Mouse (Mus musculus) C2C12 (cell line): ENCODE results near the gene Pnpo. TPM values are rescaled to one million over a fixed set of nuclear protein-coding genes. Genes with fewer than 3 reads are reported as not detected.

ENCODE experiments used
- H3K27me3 ChIP-seq: one replicate; pipeline ENCODE4 v1.6.1; 2011; ENCODE audit not compliant: control insufficient read depth, insufficient read depth, insufficient read length
- H3K36me3 ChIP-seq: one replicate; pipeline ENCODE4 v1.6.1; 2011; ENCODE audit not compliant: control insufficient read depth, insufficient read depth
- H3K4me3 ChIP-seq: one replicate; pipeline ENCODE4 v1.5.1; 2011; ENCODE audit warnings: mild to moderate bottlenecking, control low read depth; ENCODE audit not compliant: poor library complexity, insufficient read depth, severe bottlenecking
- H3K79me2 ChIP-seq: one replicate; pipeline ENCODE4 v1.6.1; 2011; ENCODE audit not compliant: control insufficient read depth, insufficient read depth
- H3K79me3 ChIP-seq: one replicate; pipeline ENCODE4 v1.6.1; 2011; ENCODE audit warnings: low read depth, control low read depth
- H3ac ChIP-seq: one replicate; pipeline ENCODE3; 2011; ENCODE audit warnings: low read depth; ENCODE audit not compliant: control insufficient read depth, insufficient read length
- CEBPB ChIP-seq: IDR thresholded peaks from one replicate; pipeline ENCODE4 v1.6.1; 2011; ENCODE audit warnings: low read depth, mild to moderate bottlenecking, control low read depth, moderate library complexity
- CTCF ChIP-seq: IDR thresholded peaks from one replicate; pipeline ENCODE4 v1.5.1; 2011; ENCODE audit not compliant: control insufficient read depth, insufficient read depth, insufficient read length
- FOSL1 ChIP-seq: IDR thresholded peaks from one replicate; pipeline ENCODE4 v1.8.0; 2011; ENCODE audit warnings: mild to moderate bottlenecking, low read length; ENCODE audit not compliant: poor library complexity, insufficient read depth, severe bottlenecking
- MAX ChIP-seq: IDR thresholded peaks from one replicate; pipeline ENCODE4 v1.6.1; 2011; ENCODE audit warnings: mild to moderate bottlenecking, control low read depth
- MYOD1 ChIP-seq: IDR thresholded peaks from one replicate; pipeline ENCODE4 v1.6.1; 2011; ENCODE audit warnings: low read depth; ENCODE audit not compliant: control insufficient read depth, insufficient read length
- MYOG ChIP-seq: IDR thresholded peaks from one replicate; pipeline ENCODE4 v1.6.1; 2011; ENCODE audit not compliant: control insufficient read depth, insufficient read length; ENCODE audit errors: extremely low read depth
- USF1 ChIP-seq: IDR thresholded peaks from one replicate; pipeline ENCODE4 v1.6.1; 2011; ENCODE audit warnings: low read depth, mild to moderate bottlenecking, control low read depth, moderate library complexity
- long read RNA-seq, 2 experiments: library from polyadenylated mRNA; unstranded; transcript quantifications; one replicate each; pipeline ENCODE4 v2.0.0; 2019 to 2020
- polyA plus RNA-seq: library from polyadenylated mRNA; unstranded; fragments of >200 nt; fragmentation: generic; extraction: Trizol; gene quantifications from one replicate; pipeline ENCODE4 v1.2.1, GENCODE M21; 2012; ENCODE audit warnings: missing spikeins

The Pnpo gene
- 8.5 TPM for polyA plus RNA-seq
- long read RNA-seq, experiment 1, partial matches to known transcripts, result 0 of 3 reads
- long read RNA-seq, experiment 1, other reads (novel, unspliced or antisense), result 1 of 3 reads
- long read RNA-seq, experiment 2, transcript Pnpo-201 (7 exons, 1,994 nt), result major isoform, 66 of 68 reads
- long read RNA-seq, experiment 2, partial matches to known transcripts, result 0 of 68 reads
- long read RNA-seq, experiment 2, other reads (novel, unspliced or antisense), result 2 of 68 reads

DNA sequence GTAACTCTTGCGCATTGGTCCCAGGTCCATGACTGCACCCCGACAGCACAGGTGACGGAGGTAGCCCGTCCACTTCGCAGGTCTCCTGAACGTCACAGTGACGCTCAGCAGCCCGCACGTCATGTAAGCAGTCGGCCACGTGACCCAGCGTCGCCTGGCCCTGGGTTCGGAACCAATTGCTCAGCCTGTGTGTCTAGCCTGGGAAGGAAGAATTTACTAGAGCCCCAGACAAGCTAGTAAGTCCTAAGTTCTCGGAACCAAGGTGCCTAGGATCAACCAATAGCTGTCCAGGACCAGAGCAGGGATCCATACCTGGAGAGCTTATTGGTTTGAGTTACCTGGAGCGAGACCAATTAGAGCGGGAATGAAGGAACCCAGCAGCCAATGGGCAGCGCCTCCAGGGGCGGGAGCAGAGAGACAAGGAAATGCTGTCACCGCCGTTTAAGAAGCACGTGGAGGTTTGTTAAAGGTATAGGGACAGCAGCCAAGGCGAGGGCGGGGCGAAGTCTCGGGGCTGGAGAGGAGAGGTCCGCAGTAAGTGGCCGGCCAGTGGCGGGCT lies at the start of gene Pnpo:
TSS of gene Pnpo (minus strand) at position 241 of the 559 bp plus-strand sequence.
- H3K79me2 ChIP-seq, result no peaks in the 10 kb centered on the region
- no peaks in the 10 kb centered on the region for H3K79me3 ChIP-seq
- peak within 1 kb of the TSS; percentile 67 for H3ac ChIP-seq
- H3K36me3 ChIP-seq, result no peaks in the 10 kb centered on the region
- H3K27me3 ChIP-seq, result no peaks in the 10 kb centered on the region
- TF ChIP-seq CEBPB (no peak), MAX (peak; percentile 96), MYOG (no peak), USF1 (peak; percentile 84)
- peak within 1 kb of the TSS; percentile 29 for H3K4me3 ChIP-seq

DNA sequence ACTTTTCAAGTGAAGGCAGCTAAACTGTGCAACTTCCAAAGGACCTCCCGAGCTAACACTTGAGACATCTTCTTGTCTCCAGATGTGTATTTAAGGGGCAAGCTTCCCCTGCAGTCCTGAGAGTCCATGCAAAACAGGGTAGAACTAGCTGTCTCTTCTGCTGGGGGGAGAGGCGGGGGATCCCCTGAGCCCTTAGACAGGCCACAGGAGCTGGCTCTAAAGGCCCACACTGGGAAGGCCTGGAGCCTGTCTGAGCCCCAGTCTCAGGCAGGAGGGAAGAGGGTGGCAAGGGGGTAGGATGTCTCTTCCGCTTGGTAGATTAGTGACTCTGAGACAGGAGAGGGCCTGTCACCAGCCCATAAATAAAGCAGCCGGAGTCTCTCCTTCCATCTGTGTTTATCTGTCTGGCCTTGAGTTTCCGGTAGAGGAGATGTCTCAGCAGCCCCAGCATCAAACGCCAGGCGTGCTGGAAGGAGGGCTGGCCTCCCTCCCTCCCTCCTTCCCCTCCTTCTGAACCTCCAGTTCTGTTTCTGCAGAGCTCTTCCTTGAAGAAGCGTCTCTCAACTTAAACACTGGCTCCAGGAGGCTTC lies 49.0 kb upstream of the Pnpo start:
- no peaks in the 10 kb centered on the region for H3K79me3 ChIP-seq
- H3K27me3 ChIP-seq, result no peaks in the 10 kb centered on the region
- no peak overlapping the region for H3ac ChIP-seq
- no peaks in the 10 kb centered on the region for H3K36me3 ChIP-seq
- H3K79me2 ChIP-seq, result no peaks in the 10 kb centered on the region
- peak; percentile 80 for TF ChIP-seq MAX
- no peak for TF ChIP-seq CTCF
- peak; percentile 55 for TF ChIP-seq MYOD1
- H3K4me3 ChIP-seq, result no peak overlapping the region

DNA sequence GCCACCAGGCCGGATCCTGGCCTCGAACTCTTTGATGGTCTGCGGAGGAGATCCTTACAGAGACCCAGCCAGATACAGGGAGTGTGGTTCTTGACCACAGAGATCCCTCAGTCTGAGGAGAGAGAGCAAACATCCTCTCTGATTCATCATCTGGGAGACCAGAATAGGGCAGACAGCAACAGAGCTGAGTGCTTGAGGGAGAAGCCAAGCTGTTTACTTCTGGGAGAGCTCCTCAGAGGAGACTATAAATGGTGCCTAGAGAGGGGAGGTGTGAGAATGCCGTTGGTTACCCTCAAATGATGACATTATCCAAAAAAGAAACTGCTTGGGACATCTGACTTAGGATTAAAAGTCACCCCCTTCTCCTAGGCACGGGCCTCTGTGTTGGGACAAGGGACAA lies 47.7 kb upstream of the Pnpo start:
- H3K27me3 ChIP-seq, result no peaks in the 10 kb centered on the region
- no peak overlapping the region for H3ac ChIP-seq
- no peaks in the 10 kb centered on the region for H3K79me3 ChIP-seq
- no peak overlapping the region for H3K4me3 ChIP-seq
- H3K79me2 ChIP-seq, result no peaks in the 10 kb centered on the region
- no peaks in the 10 kb centered on the region for H3K36me3 ChIP-seq
- TF ChIP-seq FOSL1, result peak; percentile 15
- TF ChIP-seq MYOD1, result no peak

- H3K4me3 ChIP-seq, result peak overlapping the region; percentile 12
These were observed 44.3 kb upstream of the Pnpo start for GRCm38 (mm10) chr11:96987873-96988655.

DNA sequence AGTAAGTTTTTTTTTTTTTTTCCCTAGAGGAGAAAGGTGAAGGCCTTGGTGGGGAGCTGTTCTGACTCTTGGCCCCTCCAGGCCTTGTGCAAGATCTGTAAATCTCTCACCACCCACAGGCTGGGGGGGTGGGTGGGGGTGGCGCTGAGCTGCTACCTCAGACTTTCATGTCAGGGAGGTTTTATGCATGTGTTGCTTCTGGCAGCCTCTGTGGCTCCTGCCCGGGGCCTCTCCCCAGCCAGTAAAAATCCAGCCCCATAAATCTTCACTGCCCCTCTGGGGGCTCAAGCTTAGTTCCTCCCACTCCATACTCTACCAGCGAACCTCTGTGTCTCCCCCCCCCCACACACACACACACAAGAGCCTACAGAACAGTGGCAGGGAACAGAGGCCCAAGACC lies 42.7 kb upstream of the Pnpo start:
- no peaks in the 10 kb centered on the region for H3K36me3 ChIP-seq
- no peak for TF ChIP-seq MAX
- TF ChIP-seq MYOD1, result no peak
- TF ChIP-seq CEBPB, result no peak
- no peak for TF ChIP-seq FOSL1
- TF ChIP-seq MYOG, result no peak
- TF ChIP-seq USF1, result no peak
- TF ChIP-seq CTCF, result no peak
- H3K79me3 ChIP-seq, result no peaks in the 10 kb centered on the region
- H3ac ChIP-seq, result no peak overlapping the region
- no peak overlapping the region for H3K4me3 ChIP-seq
- no peaks in the 10 kb centered on the region for H3K79me2 ChIP-seq
- no peaks in the 10 kb centered on the region for H3K27me3 ChIP-seq

More at GRCm38 (mm10) chr11:96987873-96988655, 44.3 kb upstream of the Pnpo start:
- Histone ChIP-seq H3K27me3 (no peaks in the 10 kb centered on the region), H3K79me3 (no peaks in the 10 kb centered on the region), H3K79me2 (no peaks in the 10 kb centered on the region), H3ac (no peak overlapping the region), H3K36me3 (no peaks in the 10 kb centered on the region)
- TF ChIP-seq MYOG (no peak), CTCF (no peak), FOSL1 (no peak), USF1 (peak; percentile 91)

DNA sequence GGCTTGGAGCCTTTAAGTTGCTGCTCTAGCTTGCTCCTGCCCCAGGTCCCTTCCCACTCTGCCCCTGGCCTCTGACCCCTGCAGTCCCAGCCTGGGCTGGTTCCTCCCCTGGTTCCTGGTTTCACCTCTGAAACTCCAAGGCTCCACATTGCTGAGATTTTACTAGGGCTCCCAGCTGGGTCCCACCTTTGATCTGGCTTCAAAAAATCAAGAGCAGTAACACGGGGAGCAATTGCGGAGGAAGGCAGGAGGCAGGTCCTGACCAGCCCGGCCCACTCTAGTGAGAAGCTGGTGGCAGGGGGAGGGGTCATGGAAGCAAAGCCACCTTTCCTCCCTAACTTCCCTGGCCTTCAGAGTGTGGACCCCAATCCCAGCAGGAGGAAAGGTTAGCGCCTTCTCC lies 41.1 kb upstream of the Pnpo start:
- no peak overlapping the region for H3K4me3 ChIP-seq
- H3K79me2 ChIP-seq, result no peaks in the 10 kb centered on the region
- H3K79me3 ChIP-seq, result no peaks in the 10 kb centered on the region
- no peak overlapping the region for H3ac ChIP-seq
- no peaks in the 10 kb centered on the region for H3K36me3 ChIP-seq
- TF ChIP-seq MYOD1, result no peak
- no peak for TF ChIP-seq USF1
- TF ChIP-seq FOSL1, result no peak
- no peak for TF ChIP-seq CTCF
- no peak for TF ChIP-seq CEBPB
- no peak for TF ChIP-seq MYOG
- no peak for TF ChIP-seq MAX
- H3K27me3 ChIP-seq, result no peaks in the 10 kb centered on the region
